Mouse (Mus musculus): ENCODE measurements around the gene Gh. TPM values are rescaled to one million over a fixed set of nuclear protein-coding genes. Genes with fewer than 3 reads are reported as not detected.

Gh gene
- polyA plus RNA-seq, 1 experiment from 2014 or later, result not detected

GRCm38 (mm10) chr11:106264988-106265387 lies 36.7 kb downstream of the Gh start:
- no peaks in the 10 kb centered on the region for H3K27me3 ChIP-seq (replicated peaks; ENCODE audit: control insufficient read depth, insufficient read depth, low read length)
- H3K4me2 ChIP-seq (ENCODE audit: low read length), result no peak overlapping the region
- no peak for ATAC-seq (replicated peaks; ENCODE audit: low FRiP score, low TSS enrichment, low read depth)
- DNase-seq (ENCODE audit: low spot score), result no peak
- H3K4me1 ChIP-seq (replicated peaks; ENCODE audit: control insufficient read depth, insufficient read depth, low read length), result peaks cover 23% of the 10 kb centered on the region
- H3K9ac ChIP-seq (ENCODE audit: low read length), result no peak overlapping the region
- no peaks in the 10 kb centered on the region for H3K9me3 ChIP-seq (ENCODE audit: control insufficient read depth, low read length)
- no peak overlapping the region for H3K4me3 ChIP-seq (ENCODE audit: low read depth, low read length)
- H3K27ac ChIP-seq (ENCODE audit: low read depth), result no peak overlapping the region
- H3K36me3 ChIP-seq (ENCODE audit: control insufficient read depth, insufficient read depth, low read length), result peaks cover 74% of the 10 kb centered on the region
- WGBS, result 91% methylated on average over 15 of the region's 15 CpGs

- H3K27ac ChIP-seq (ENCODE audit: low read depth), result no peak overlapping the region
- no peak overlapping the region for H3K4me2 ChIP-seq (ENCODE audit: low read length)
- H3K9ac ChIP-seq (ENCODE audit: low read length), result no peak overlapping the region
- H3K4me1 ChIP-seq (replicated peaks; ENCODE audit: control insufficient read depth, insufficient read depth, low read length), result peaks cover 16% of the 10 kb centered on the region
- H3K36me3 ChIP-seq (ENCODE audit: control insufficient read depth, insufficient read depth, low read length), result peaks cover 80% of the 10 kb centered on the region
- WGBS, result 88% methylated on average over 9 of the region's 9 CpGs
- H3K9me3 ChIP-seq (ENCODE audit: control insufficient read depth, low read length), result no peaks in the 10 kb centered on the region
- H3K27me3 ChIP-seq (replicated peaks; ENCODE audit: control insufficient read depth, insufficient read depth, low read length), result no peaks in the 10 kb centered on the region
- no peak overlapping the region for H3K4me3 ChIP-seq (ENCODE audit: low read depth, low read length)
- no peak for DNase-seq (ENCODE audit: low spot score)
- ATAC-seq (replicated peaks; ENCODE audit: low FRiP score, low TSS enrichment, low read depth), result no peak
These were observed 37.7 kb downstream of the Gh start for GRCm38 (mm10) chr11:106263963-106264362.

- DNase-seq (ENCODE audit: low spot score), result no peak
- 80% methylated on average over 14 of the region's 14 CpGs for WGBS
- ATAC-seq (replicated peaks; ENCODE audit: low FRiP score, low TSS enrichment, low read depth), result no peak
- no peaks in the 10 kb centered on the region for H3K27me3 ChIP-seq (replicated peaks; ENCODE audit: control insufficient read depth, insufficient read depth, low read length)
- peaks cover 68% of the 10 kb centered on the region for H3K36me3 ChIP-seq (ENCODE audit: control insufficient read depth, insufficient read depth, low read length)
- H3K27ac ChIP-seq (ENCODE audit: low read depth), result no peak overlapping the region
- H3K4me3 ChIP-seq (ENCODE audit: low read depth, low read length), result no peak overlapping the region
- no peak overlapping the region for H3K9ac ChIP-seq (ENCODE audit: low read length)
- H3K4me1 ChIP-seq (replicated peaks; ENCODE audit: control insufficient read depth, insufficient read depth, low read length), result peaks cover 11% of the 10 kb centered on the region
- H3K4me2 ChIP-seq (ENCODE audit: low read length), result no peak overlapping the region
- H3K9me3 ChIP-seq (ENCODE audit: control insufficient read depth, low read length), result no peaks in the 10 kb centered on the region
These were observed 40.7 kb downstream of the Gh start for GRCm38 (mm10) chr11:106260826-106261450.

- Histone ChIP-seq H3K4me2 (ENCODE audit: low read length) (peak overlapping the region; percentile 93), H3K27ac (ENCODE audit: low read depth) (no peak overlapping the region; the same call in 1 of the 2 replicates), H3K36me3 (ENCODE audit: control insufficient read depth, insufficient read depth, low read length) (peaks cover 50% of the 10 kb centered on the region), H3K27me3 (replicated peaks; ENCODE audit: control insufficient read depth, insufficient read depth, low read length) (no peaks in the 10 kb centered on the region), H3K4me3 (ENCODE audit: low read depth, low read length) (peak overlapping the region; percentile 81), H3K9ac (ENCODE audit: low read length) (peak overlapping the region; percentile 82), H3K4me1 (replicated peaks; ENCODE audit: control insufficient read depth, insufficient read depth, low read length) (peaks cover 18% of the 10 kb centered on the region), H3K9me3 (ENCODE audit: control insufficient read depth, low read length) (no peaks in the 10 kb centered on the region)
- 56% methylated on average over 5 of the region's 5 CpGs for WGBS
- ATAC-seq (replicated peaks; ENCODE audit: low FRiP score, low TSS enrichment, low read depth) (no peak), DNase-seq (ENCODE audit: low spot score) (no peak)
These were observed 44.9 kb downstream of the Gh start for GRCm38 (mm10) chr11:106256775-106257174.

- DNase-seq (ENCODE audit: low spot score) (peak; percentile 98), ATAC-seq (replicated peaks; ENCODE audit: low FRiP score, low TSS enrichment, low read depth) (peak; percentile 96)
- Histone ChIP-seq H3K4me3 (ENCODE audit: low read depth, low read length) (peak within 1 kb of the TSS; percentile 81), H3K27me3 (replicated peaks; ENCODE audit: control insufficient read depth, insufficient read depth, low read length) (no peaks in the 10 kb centered on the region), H3K27ac (ENCODE audit: low read depth) (peak within 1 kb of the TSS; percentile 73), H3K36me3 (ENCODE audit: control insufficient read depth, insufficient read depth, low read length) (peaks cover 50% of the 10 kb centered on the region), H3K9me3 (ENCODE audit: control insufficient read depth, low read length) (no peaks in the 10 kb centered on the region), H3K4me2 (ENCODE audit: low read length) (peak within 1 kb of the TSS; percentile 93), H3K4me1 (replicated peaks; ENCODE audit: control insufficient read depth, insufficient read depth, low read length) (peaks cover 18% of the 10 kb centered on the region), H3K9ac (ENCODE audit: low read length) (peak within 1 kb of the TSS; percentile 82)
- WGBS, result under 1% methylated on average over 42 of the region's 42 CpGs
These were observed 45.8 kb downstream of the Gh start, which contains the start of the genes Ftsj3 and Psmc5 for GRCm38 (mm10) chr11:106255685-106256451. Ftsj3 (minus strand) TSS chr11:106256079. Psmc5 (plus strand) TSS chr11:106256154.

GRCm38 (mm10) chr11:106255174-106255573 lies 46.5 kb downstream of the Gh start:
- Histone ChIP-seq H3K9me3 (ENCODE audit: control insufficient read depth, low read length) (no peaks in the 10 kb centered on the region), H3K27me3 (replicated peaks; ENCODE audit: control insufficient read depth, insufficient read depth, low read length) (no peaks in the 10 kb centered on the region), H3K4me3 (ENCODE audit: low read depth, low read length) (peak overlapping the region; percentile 81), H3K27ac (ENCODE audit: low read depth) (peak overlapping the region; percentile 73; the same call in 1 of the 2 replicates), H3K9ac (ENCODE audit: low read length) (peak overlapping the region; percentile 82), H3K4me2 (ENCODE audit: low read length) (peak overlapping the region; percentile 93), H3K4me1 (replicated peaks; ENCODE audit: control insufficient read depth, insufficient read depth, low read length) (peaks cover 18% of the 10 kb centered on the region), H3K36me3 (ENCODE audit: control insufficient read depth, insufficient read depth, low read length) (peaks cover 53% of the 10 kb centered on the region)
- DNase-seq (ENCODE audit: low spot score) (no peak), ATAC-seq (replicated peaks; ENCODE audit: low FRiP score, low TSS enrichment, low read depth) (no peak)
- WGBS, result 5% methylated on average over 22 of the region's 22 CpGs

GRCm38 (mm10) chr11:106254767-106255166 lies 46.9 kb downstream of the Gh start:
- WGBS, result 21% methylated on average over 2 of the region's 2 CpGs

More at GRCm38 (mm10) chr11:106254767-106255166, 46.9 kb downstream of the Gh start:
- ATAC-seq (replicated peaks; ENCODE audit: low FRiP score, low TSS enrichment, low read depth), result no peak
- H3K4me1 ChIP-seq (replicated peaks; ENCODE audit: control insufficient read depth, insufficient read depth, low read length), result peaks cover 18% of the 10 kb centered on the region
- no peaks in the 10 kb centered on the region for H3K27me3 ChIP-seq (replicated peaks; ENCODE audit: control insufficient read depth, insufficient read depth, low read length)
- H3K4me2 ChIP-seq (ENCODE audit: low read length), result peak overlapping the region; percentile 93
- H3K9me3 ChIP-seq (ENCODE audit: control insufficient read depth, low read length), result no peaks in the 10 kb centered on the region
- peaks cover 57% of the 10 kb centered on the region for H3K36me3 ChIP-seq (ENCODE audit: control insufficient read depth, insufficient read depth, low read length)
- DNase-seq (ENCODE audit: low spot score), result no peak
- peak overlapping the region; percentile 82 for H3K9ac ChIP-seq (ENCODE audit: low read length)
- peak overlapping the region; percentile 73; the same call in 1 of the 2 replicates for H3K27ac ChIP-seq (ENCODE audit: low read depth)
- peak overlapping the region; percentile 81 for H3K4me3 ChIP-seq (ENCODE audit: low read depth, low read length)

Measured in intestine, embryonic 14.5 days (tissue).